Mouse (Mus musculus) MEL (cell line): ENCODE measurements around the gene Ascc2. TPM values are rescaled to one million over a fixed set of nuclear protein-coding genes. Genes with fewer than 3 reads are reported as not detected.
A peak's percentile ranks its signal among the peaks of the same experiment; 100 is the strongest.

ENCODE experiments used
- DNase-seq: peaks from one replicate; pipeline ENCODE4 v3.0.0; 2011; ENCODE audit warnings: low read depth, low spot score
- H3K27ac ChIP-seq: 2 replicates; pipeline ENCODE4 v1.5.1; 2012; ENCODE audit warnings: low read depth, mild to moderate bottlenecking, control low read depth, low read length, moderate library complexity; ENCODE audit not compliant: control insufficient read depth
- H3K27me3 ChIP-seq, 2 experiments: fragments of 150-350 bp in 1 of 2; sonication (generic) in 1 of 2; 2 replicates each; pipeline ENCODE4 v1.6.1; 2012; ENCODE audit warnings: low read length in 2 of 2, mild to moderate bottlenecking in 2 of 2, improper control_type of control experiment in 1 of 2, moderate library complexity in 1 of 2; ENCODE audit not compliant: insufficient read depth in 2 of 2, control insufficient read depth in 1 of 2
- H3K36me3 ChIP-seq, 2 experiments: 2 replicates each; pipeline ENCODE4 v1.6.1; 2012 to 2014; ENCODE audit warnings: low read length in 2 of 2, improper control_type of control experiment in 1 of 2, inconsistent platforms in 1 of 2, mild to moderate bottlenecking in 1 of 2; ENCODE audit not compliant: insufficient read depth in 2 of 2, control insufficient read depth in 1 of 2
- H3K4me1 ChIP-seq, 2 experiments: fragments of 150-350 bp in 1 of 2; sonication (generic) in 1 of 2; 2 replicates each; pipeline ENCODE4 v1.6.1; 2012; ENCODE audit warnings: low read length in 2 of 2, improper control_type of control experiment in 1 of 2, mild to moderate bottlenecking in 1 of 2; ENCODE audit not compliant: insufficient read depth in 2 of 2, control insufficient read depth in 1 of 2
- H3K4me3 ChIP-seq, 2 experiments: fragments of 150-350 bp in 1 of 2; sonication (generic) in 1 of 2; 2 replicates each; pipeline ENCODE4 v1.5.1; 2012; ENCODE audit warnings: low read depth in 2 of 2, low read length in 2 of 2, mild to moderate bottlenecking in 2 of 2, moderate library complexity in 2 of 2, control low read depth in 1 of 2, improper control_type of control experiment in 1 of 2; ENCODE audit not compliant: control insufficient read depth in 1 of 2, insufficient read depth in 1 of 2
- H3K79me2 ChIP-seq: 2 replicates; pipeline ENCODE4 v1.6.1; 2012; ENCODE audit warnings: mild to moderate bottlenecking, low read length, moderate library complexity; ENCODE audit not compliant: control insufficient read depth, poor library complexity, insufficient read depth
- H3K9ac ChIP-seq: 2 replicates; pipeline ENCODE4 v1.6.1; 2012; ENCODE audit warnings: low read depth, mild to moderate bottlenecking, control low read depth, low read length, moderate library complexity; ENCODE audit not compliant: control insufficient read depth, poor library complexity, severe bottlenecking
- H3K9me3 ChIP-seq: fragments of 150-350 bp; sonication (generic); replicated peaks from 2 replicates; pipeline ENCODE4 v1.6.1; 2012; ENCODE audit warnings: mild to moderate bottlenecking, low read length, improper control_type of control experiment, moderate library complexity; ENCODE audit not compliant: insufficient read depth
- CHD2 ChIP-seq: IDR thresholded peaks from 2 replicates; pipeline ENCODE4 v1.6.1; 2011; ENCODE audit warnings: low read length, improper control_type of control experiment
- CTCF ChIP-seq, 3 experiments: IDR thresholded peaks in 2 of 3; conservative IDR thresholded peaks in 1 of 3; 2 replicates each; pipeline ENCODE4 v1.5.1; 2011 to 2012; ENCODE audit warnings: low read length in 3 of 3, low read depth in 2 of 3, mild to moderate bottlenecking in 2 of 3, improper control_type of control experiment in 1 of 3, inconsistent platforms in 1 of 3, mixed read lengths in 1 of 3, moderate library complexity in 1 of 3; ENCODE audit not compliant: control insufficient read depth in 1 of 3, insufficient read depth in 1 of 3, poor library complexity in 1 of 3, severe bottlenecking in 1 of 3
- E2F4 ChIP-seq: IDR thresholded peaks from 2 replicates; pipeline ENCODE4 v1.6.1; 2011; ENCODE audit warnings: low read depth, low read length, improper control_type of control experiment, borderline replicate concordance
- EP300 ChIP-seq, 2 experiments: IDR thresholded peaks; 2 replicates each; pipeline ENCODE4 v1.6.1; 2011; ENCODE audit warnings: improper control_type of control experiment in 2 of 2, low read length in 2 of 2, low read depth in 1 of 2, mild to moderate bottlenecking in 1 of 2
- GATA1 ChIP-seq: IDR thresholded peaks from 2 replicates; pipeline ENCODE4 v1.6.1; 2011; ENCODE audit warnings: low read depth, low read length, improper control_type of control experiment
- MAFK ChIP-seq: IDR thresholded peaks from 2 replicates; pipeline ENCODE4 v1.6.1; 2011; ENCODE audit warnings: low read depth, mild to moderate bottlenecking, low read length, improper control_type of control experiment, borderline replicate concordance
- MYC ChIP-seq: IDR thresholded peaks from 2 replicates; pipeline ENCODE4 v1.6.1; 2011; ENCODE audit warnings: low read depth, mild to moderate bottlenecking, low read length, improper control_type of control experiment, moderate library complexity
- NRF1 ChIP-seq: IDR thresholded peaks from 2 replicates; pipeline ENCODE4 v1.6.1; 2014; ENCODE audit warnings: low read depth, mild to moderate bottlenecking, inconsistent platforms, low read length, improper control_type of control experiment, moderate library complexity; ENCODE audit not compliant: poor library complexity, insufficient read depth, severe bottlenecking
- POLR2AphosphoS2 ChIP-seq: IDR thresholded peaks from 2 replicates; pipeline ENCODE4 v1.6.1; 2011; ENCODE audit warnings: low read length, improper control_type of control experiment
- POLR2AphosphoS5 ChIP-seq: IDR thresholded peaks from 2 replicates; pipeline ENCODE4 v1.6.1; 2012; ENCODE audit warnings: low read depth, borderline replicate concordance, mild to moderate bottlenecking, inconsistent platforms, low read length, moderate library complexity, mixed read lengths
- SIN3A ChIP-seq: IDR thresholded peaks from 2 replicates; pipeline ENCODE4 v1.6.1; 2012; ENCODE audit warnings: low read length, improper control_type of control experiment, inconsistent platforms
- TCF12 ChIP-seq: IDR thresholded peaks from 2 replicates; pipeline ENCODE4 v1.6.1; 2014; ENCODE audit warnings: low read depth, mild to moderate bottlenecking, inconsistent platforms, low read length, improper control_type of control experiment, moderate library complexity
- USF1 ChIP-seq: IDR thresholded peaks from 2 replicates; pipeline ENCODE4 v1.6.1; 2014; ENCODE audit warnings: low read depth, mild to moderate bottlenecking, inconsistent platforms, low read length, improper control_type of control experiment, moderate library complexity
- ZC3H11A ChIP-seq: IDR thresholded peaks from 2 replicates; pipeline ENCODE4 v1.6.1; 2012; ENCODE audit warnings: low read depth, mild to moderate bottlenecking, inconsistent platforms, low read length, improper control_type of control experiment
- ZMIZ1 ChIP-seq: IDR thresholded peaks from 2 replicates; pipeline ENCODE4 v1.6.1; 2012; ENCODE audit warnings: low read depth, mild to moderate bottlenecking, inconsistent platforms, low read length, improper control_type of control experiment, moderate library complexity
- polyA plus RNA-seq, 2 experiments: library from polyadenylated mRNA; stranded (reverse) in 1 of 2; unstranded in 1 of 2; fragments of >175 nt in 1 of 2; fragments of >200 nt in 1 of 2; gene quantifications; 2 replicates each; pipeline versions ENCODE4 v1.2.1 to v1.2.4; 2012; ENCODE audit warnings: low replicate concordance in 2 of 2, low read depth in 1 of 2; ENCODE audit not compliant: insufficient read length in 2 of 2, insufficient read depth in 1 of 2, missing spikeins in 1 of 2
- total RNA-seq: library from RNA; depleted of rRNA; stranded (reverse); fragments of 300-350 nt; gene quantifications from 2 replicates; pipeline ENCODE4 v1.2.3, GENCODE M21; 2012

The Ascc2 gene
- total and polyA plus RNA-seq, 3 experiments: 27.5 to 98.2 (median 43.5) TPM

GRCm38 (mm10) chr11:4730096-4730495 lies 92.5 kb downstream of the Ascc2 start:
- no peaks in the 10 kb centered on the region for H3K79me2 ChIP-seq
- no peaks in the 10 kb centered on the region for H3K9me3 ChIP-seq
- peaks cover 0 to 11% of the 10 kb centered on the region in 2 experiments; a peak in 3 of 4 replicates for H3K4me1 ChIP-seq
- no peak for DNase-seq
- H3K36me3 ChIP-seq: peaks cover 0 to 3% of the 10 kb centered on the region in 2 experiments; a peak in 2 of 4 replicates
- no peak overlapping the region for H3K4me3 ChIP-seq
- H3K27me3 ChIP-seq: no peaks in the 10 kb centered on the region
- H3K27ac ChIP-seq: no peak overlapping the region
- no peak for TF ChIP-seq POLR2AphosphoS5
- H3K9ac ChIP-seq: peak overlapping the region; percentile 27

- H3K36me3 ChIP-seq: peaks cover 0 to 3% of the 10 kb centered on the region in 2 experiments; a peak in 2 of 4 replicates
Observed at GRCm38 (mm10) chr11:4730913-4731312, 93.4 kb downstream of the Ascc2 start.

GRCm38 (mm10) chr11:4731781-4732180 lies 94.2 kb downstream of the Ascc2 start:
- H3K27ac ChIP-seq: no peak overlapping the region
- H3K79me2 ChIP-seq: no peaks in the 10 kb centered on the region
- no peak for DNase-seq
- H3K27me3 ChIP-seq: no peaks in the 10 kb centered on the region
- H3K4me1 ChIP-seq: peaks cover 0 to 11% of the 10 kb centered on the region in 2 experiments; a peak in 3 of 4 replicates
- no peak overlapping the region for H3K9ac ChIP-seq
- TF ChIP-seq TCF12: no peak
- TF ChIP-seq ZMIZ1: no peak
- no peak for TF ChIP-seq ZC3H11A
- TF ChIP-seq CTCF (IDR thresholded peaks at IDR 0.05 in 2 of 3, conservative IDR thresholded peaks at IDR 0.05 in 1 of 3; ENCODE audit: control insufficient read depth in 1 of 3, insufficient read depth in 1 of 3, low read depth in 2 of 3, low read length in 3 of 3, poor library complexity in 1 of 3, severe bottlenecking in 1 of 3): no peak
- H3K36me3 ChIP-seq: peaks cover 0 to 3% of the 10 kb centered on the region in 2 experiments; a peak in 2 of 4 replicates
- H3K4me3 ChIP-seq: no peak overlapping the region
- no peaks in the 10 kb centered on the region for H3K9me3 ChIP-seq

More at GRCm38 (mm10) chr11:4730913-4731312, 93.4 kb downstream of the Ascc2 start:
- Histone ChIP-seq H3K4me1 (peaks cover 0 to 11% of the 10 kb centered on the region in 2 experiments; a peak in 3 of 4 replicates), H3K27me3 (no peaks in the 10 kb centered on the region), H3K9me3 (no peaks in the 10 kb centered on the region), H3K79me2 (no peaks in the 10 kb centered on the region), H3K4me3 (no peak overlapping the region), H3K27ac (no peak overlapping the region), H3K9ac (no peak overlapping the region)
- no peak for DNase-seq
- TF ChIP-seq MYC: no peak
- no peak for TF ChIP-seq SIN3A
- no peak for TF ChIP-seq MAFK
- TF ChIP-seq CHD2: no peak
- TF ChIP-seq NRF1: no peak
- no peak for TF ChIP-seq EP300 (IDR thresholded peaks at IDR 0.05; ENCODE audit: low read depth in 1 of 2, low read length in 2 of 2)
- no peak for TF ChIP-seq E2F4
- no peak for TF ChIP-seq ZMIZ1
- no peak for TF ChIP-seq GATA1
- TF ChIP-seq USF1: no peak
- TF ChIP-seq POLR2AphosphoS5: no peak
- no peak for TF ChIP-seq POLR2AphosphoS2
